Mouse (Mus musculus): ENCODE results near the gene Utp11. TPM values are rescaled to one million over a fixed set of nuclear protein-coding genes. Genes with fewer than 3 reads are reported as not detected.

Gene Utp11
- total RNA-seq, 2 experiments from 2014 or later, result 15.9 to 16.9 TPM

GRCm38 (mm10) chr4:124631456-124631855, 61.9 kb downstream of the Utp11 start:
- DNase-seq, result no peak

Small RNAs within 50 kb of the gene (microRNA-seq; reads per million reads assigned to microRNA genes)
- 0 reads per million in 2 experiments for gene Gm24721
- gene Mir697, result 0 reads per million in 2 experiments

Other genes starting within 250 kb of the Utp11 start
- gene 3100002H09Rik, start 82.8 kb downstream of the Utp11 start, total RNA-seq (2021), result 1 to 10 TPM; 1.1 to 1.4 TPM
- gene Pou3f1, start 36.8 kb downstream of the Utp11 start, total RNA-seq (2021), result 10 to 100 TPM; 42.7 to 44.9 TPM
- gene Fhl3, start 7.1 kb upstream of the Utp11 start, total RNA-seq (2021), result 1 to 10 TPM; 1.7 to 2.4 TPM
- gene Sf3a3, start 21.2 kb upstream of the Utp11 start, total RNA-seq (2021), result 10 to 100 TPM; 34.9 to 35.4 TPM
- 10 to 100 TPM; 40.9 to 51.4 TPM for gene Inpp5b, start 48.2 kb upstream of the Utp11 start, total RNA-seq (2021)
- gene Mtf1, start 108.5 kb upstream of the Utp11 start, total RNA-seq (2021), result 10 to 100 TPM; 25.1 to 29.6 TPM
- gene Yrdc, start 157.1 kb upstream of the Utp11 start, total RNA-seq (2021), result 10 to 100 TPM; 32.0 to 33.5 TPM
- gene 1110065P20Rik, start 157.6 kb upstream of the Utp11 start, total RNA-seq (2021), result 10 to 100 TPM; 87.1 to 93.6 TPM
- 10 to 100 TPM; 50.6 to 52.1 TPM for gene Maneal, start 168.6 kb upstream of the Utp11 start, total RNA-seq (2021)
- gene Epha10, start 187.3 kb upstream of the Utp11 start, total RNA-seq (2021), result 10 to 100 TPM; 35.0 to 40.9 TPM
- 10 to 100 TPM; 25.2 to 26.1 TPM for gene 9930104L06Rik, start 243.4 kb upstream of the Utp11 start, total RNA-seq (2021)
- gene Cdca8, start 245.7 kb upstream of the Utp11 start, total RNA-seq (2021), result 1 to 10 TPM; 1.9 to 2.0 TPM

Data from layer of hippocampus, postnatal 36 days (tissue).